Mouse (Mus musculus): ENCODE data around the gene Npcd. TPM values are rescaled to one million over a fixed set of nuclear protein-coding genes. Genes with fewer than 3 reads are reported as not detected.
A peak's percentile ranks its signal among the peaks of the same experiment; 100 is the strongest.

The Npcd gene
- polyA plus RNA-seq, 1 experiment from 2014 or later, result 0.56 TPM

DNA sequence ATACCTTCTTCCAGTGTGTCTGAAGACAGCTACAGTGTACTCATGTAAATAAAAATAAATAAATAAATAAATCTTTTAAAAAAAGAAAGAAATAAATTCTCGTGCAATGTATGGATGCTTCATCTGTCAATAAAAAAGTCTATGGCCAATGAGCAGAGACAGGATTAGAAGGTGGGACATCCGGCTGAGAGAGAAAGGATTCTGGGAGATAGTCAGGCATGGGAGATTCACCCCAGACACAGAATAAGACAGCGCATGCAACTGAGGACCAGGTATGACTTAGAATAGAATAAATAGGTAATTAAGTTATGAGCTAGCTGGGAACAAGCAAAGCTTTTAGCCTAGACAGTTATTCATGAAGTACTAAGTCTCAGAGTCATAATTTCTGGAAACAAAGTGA is 8.9 kb upstream of the Npcd start:
- Histone ChIP-seq H3K9ac (replicated peaks; ENCODE audit: low read length) (no peak overlapping the region), H3K4me2 (ENCODE audit: low read depth, low read length) (no peak overlapping the region), H3K27me3 (ENCODE audit: control insufficient read depth, insufficient read depth, low read length) (no peaks in the 10 kb centered on the region), H3K4me3 (ENCODE audit: low read depth, low read length) (no peak overlapping the region), H3K9me3 (replicated peaks; ENCODE audit: control insufficient read depth, low read length) (no peaks in the 10 kb centered on the region), H3K4me1 (ENCODE audit: control insufficient read depth, insufficient read depth, low read length) (no peaks in the 10 kb centered on the region), H3K36me3 (replicated peaks; ENCODE audit: control insufficient read depth, insufficient read depth, low read depth, low read length) (no peaks in the 10 kb centered on the region), H3K27ac (replicated peaks; ENCODE audit: low read depth, low read length) (no peak overlapping the region)
- ATAC-seq (replicated peaks; ENCODE audit: insufficient number of reproducible peaks, low FRiP score, low TSS enrichment, low read depth) (no peak), DNase-seq (ENCODE audit: low spot score) (no peak)
- 83% methylated on average over 3 of the region's 3 CpGs for WGBS

DNA sequence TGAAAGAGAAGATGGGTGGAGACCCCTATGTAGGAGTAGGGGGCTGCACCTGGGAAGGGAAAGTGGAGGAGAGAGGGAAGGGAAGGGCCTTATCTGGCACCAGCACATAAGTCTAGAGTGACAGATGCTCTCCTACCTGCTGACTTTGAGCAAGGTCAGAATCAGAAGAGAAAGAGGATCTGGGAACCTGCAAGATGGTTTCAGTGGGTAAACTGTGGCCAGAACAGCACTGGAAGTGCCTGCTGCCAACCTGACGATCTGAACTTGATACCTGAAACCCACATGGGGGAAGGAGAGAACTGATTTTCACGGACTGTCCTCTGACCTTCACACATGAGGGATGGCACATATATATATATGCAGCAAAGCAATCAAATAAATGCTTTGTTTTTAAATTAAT is 6.2 kb upstream of the Npcd start:
- ATAC-seq (replicated peaks; ENCODE audit: insufficient number of reproducible peaks, low FRiP score, low TSS enrichment, low read depth), result no peak
- 49% methylated on average over 2 of the region's 2 CpGs for WGBS
- no peak for DNase-seq (ENCODE audit: low spot score)

GRCm38 (mm10) chr15:79834881-79835260 is 834 bp upstream of the Npcd start:
- Histone ChIP-seq H3K9ac (replicated peaks; ENCODE audit: low read length) (peak overlapping the region; percentile 49), H3K4me3 (ENCODE audit: low read depth, low read length) (peak overlapping the region; percentile 78; the same call in 1 of the 2 replicates), H3K27me3 (ENCODE audit: control insufficient read depth, insufficient read depth, low read length) (no peaks in the 10 kb centered on the region), H3K9me3 (replicated peaks; ENCODE audit: control insufficient read depth, low read length) (no peaks in the 10 kb centered on the region), H3K4me2 (ENCODE audit: low read depth, low read length) (peak overlapping the region; percentile 97), H3K36me3 (replicated peaks; ENCODE audit: control insufficient read depth, insufficient read depth, low read depth, low read length) (no peaks in the 10 kb centered on the region; the same call in 1 of the 2 replicates), H3K4me1 (ENCODE audit: control insufficient read depth, insufficient read depth, low read length) (peaks cover 11% of the 10 kb centered on the region), H3K27ac (replicated peaks; ENCODE audit: low read depth, low read length) (peak overlapping the region; percentile 81)
- ATAC-seq (replicated peaks; ENCODE audit: insufficient number of reproducible peaks, low FRiP score, low TSS enrichment, low read depth), result no peak
- no peak for DNase-seq (ENCODE audit: low spot score)
- 63% methylated on average over 9 of the region's 9 CpGs for WGBS

More for the DNA sequence above, 6.2 kb upstream of the Npcd start:
- no peak overlapping the region for H3K27ac ChIP-seq (replicated peaks; ENCODE audit: low read depth, low read length)
- no peaks in the 10 kb centered on the region for H3K4me1 ChIP-seq (ENCODE audit: control insufficient read depth, insufficient read depth, low read length)
- H3K9ac ChIP-seq (replicated peaks; ENCODE audit: low read length), result no peak overlapping the region
- H3K4me2 ChIP-seq (ENCODE audit: low read depth, low read length), result no peak overlapping the region
- H3K9me3 ChIP-seq (replicated peaks; ENCODE audit: control insufficient read depth, low read length), result no peaks in the 10 kb centered on the region
- H3K36me3 ChIP-seq (replicated peaks; ENCODE audit: control insufficient read depth, insufficient read depth, low read depth, low read length), result no peaks in the 10 kb centered on the region
- no peaks in the 10 kb centered on the region for H3K27me3 ChIP-seq (ENCODE audit: control insufficient read depth, insufficient read depth, low read length)
- no peak overlapping the region for H3K4me3 ChIP-seq (ENCODE audit: low read depth, low read length)

DNA sequence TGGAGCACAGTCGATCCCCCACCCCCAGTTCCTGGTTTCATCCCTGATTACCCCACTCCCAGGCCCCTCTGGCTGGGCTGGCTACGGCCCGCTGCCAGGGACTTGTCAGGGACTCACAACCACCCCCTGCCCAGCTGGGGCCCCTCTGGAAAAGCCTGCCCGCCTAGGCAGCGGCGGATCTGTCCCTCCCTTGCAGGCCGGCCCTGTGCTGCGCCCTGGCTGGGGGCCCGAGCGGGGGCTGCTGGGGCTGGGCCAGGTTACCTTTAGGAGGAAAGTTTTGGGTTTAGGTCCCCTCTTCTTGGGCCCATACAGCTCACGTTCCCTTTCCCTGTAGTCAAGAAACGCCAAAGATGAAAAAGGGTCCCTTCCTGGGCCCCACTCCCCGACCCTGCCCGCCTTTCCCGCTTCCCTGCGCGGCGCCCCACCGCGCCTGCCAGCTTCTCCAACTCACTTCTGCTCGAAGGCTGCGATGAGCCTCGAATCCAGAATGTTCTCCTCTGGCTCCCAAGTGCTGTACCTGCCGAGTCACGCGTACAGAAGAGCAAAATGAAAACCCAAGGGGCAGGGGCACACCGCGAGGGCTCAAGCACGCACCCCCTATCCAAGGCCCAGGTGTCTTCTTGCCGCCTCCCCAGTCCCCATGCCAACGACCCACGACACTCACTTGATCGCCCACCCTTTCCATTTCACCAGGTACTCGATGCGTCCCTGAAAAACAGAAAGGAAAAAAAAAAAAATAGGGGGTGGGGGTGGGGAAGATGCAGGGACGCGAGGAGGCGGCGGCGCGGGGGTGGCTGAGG is 586 bp downstream of the Npcd start:
- Histone ChIP-seq H3K27ac (replicated peaks; ENCODE audit: low read depth, low read length) (peak overlapping the region; percentile 67), H3K4me1 (ENCODE audit: control insufficient read depth, insufficient read depth, low read length) (peaks cover 11% of the 10 kb centered on the region), H3K4me2 (ENCODE audit: low read depth, low read length) (peak overlapping the region; percentile 97), H3K4me3 (ENCODE audit: low read depth, low read length) (peak overlapping the region; percentile 78), H3K9ac (replicated peaks; ENCODE audit: low read length) (peak overlapping the region; percentile 88), H3K36me3 (replicated peaks; ENCODE audit: control insufficient read depth, insufficient read depth, low read depth, low read length) (no peaks in the 10 kb centered on the region; the same call in 1 of the 2 replicates), H3K9me3 (replicated peaks; ENCODE audit: control insufficient read depth, low read length) (no peaks in the 10 kb centered on the region), H3K27me3 (ENCODE audit: control insufficient read depth, insufficient read depth, low read length) (no peaks in the 10 kb centered on the region)
- ATAC-seq (replicated peaks; ENCODE audit: insufficient number of reproducible peaks, low FRiP score, low TSS enrichment, low read depth) (no peak; the same call in 1 of the 2 replicates), DNase-seq (ENCODE audit: low spot score) (peak; percentile 35)
- WGBS, result under 1% methylated on average over 39 of the region's 41 CpGs

GRCm38 (mm10) chr15:79832064-79832900 is 1.8 kb downstream of the Npcd start:
- Histone ChIP-seq H3K27ac (replicated peaks; ENCODE audit: low read depth, low read length) (no peak overlapping the region), H3K4me1 (ENCODE audit: control insufficient read depth, insufficient read depth, low read length) (peaks cover 11% of the 10 kb centered on the region), H3K4me2 (ENCODE audit: low read depth, low read length) (peak overlapping the region; percentile 97), H3K9me3 (replicated peaks; ENCODE audit: control insufficient read depth, low read length) (no peaks in the 10 kb centered on the region), H3K9ac (replicated peaks; ENCODE audit: low read length) (no peak overlapping the region), H3K4me3 (ENCODE audit: low read depth, low read length) (peak overlapping the region; percentile 78), H3K27me3 (ENCODE audit: control insufficient read depth, insufficient read depth, low read length) (no peaks in the 10 kb centered on the region), H3K36me3 (replicated peaks; ENCODE audit: control insufficient read depth, insufficient read depth, low read depth, low read length) (peaks cover 4% of the 10 kb centered on the region)
- 29% methylated on average over 18 of the region's 18 CpGs for WGBS
- ATAC-seq (replicated peaks; ENCODE audit: insufficient number of reproducible peaks, low FRiP score, low TSS enrichment, low read depth) (no peak), DNase-seq (ENCODE audit: low spot score) (peak; percentile 90)

DNA sequence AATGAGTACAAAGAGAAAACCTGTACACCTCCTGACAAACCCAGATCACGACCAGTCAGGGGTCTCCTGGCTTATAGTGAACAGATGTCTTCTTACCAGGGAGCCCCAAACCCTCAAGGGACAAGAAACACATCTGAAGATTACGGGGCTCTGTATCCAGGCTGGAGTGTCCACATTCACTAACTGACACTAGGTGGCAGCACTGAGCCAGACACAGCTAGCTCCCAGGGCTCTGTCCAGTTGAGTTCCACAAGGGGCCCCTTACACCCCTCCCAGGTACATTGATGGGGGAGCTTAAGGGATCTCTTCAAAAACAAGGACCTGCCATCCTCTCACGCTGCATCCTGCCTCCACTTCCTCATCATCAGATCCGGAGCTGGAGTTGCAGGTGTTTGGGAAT is 3.6 kb downstream of the Npcd start:
- Histone ChIP-seq H3K36me3 (replicated peaks; ENCODE audit: control insufficient read depth, insufficient read depth, low read depth, low read length) (peaks cover 6% of the 10 kb centered on the region), H3K4me3 (ENCODE audit: low read depth, low read length) (no peak overlapping the region), H3K4me1 (ENCODE audit: control insufficient read depth, insufficient read depth, low read length) (peaks cover 11% of the 10 kb centered on the region), H3K4me2 (ENCODE audit: low read depth, low read length) (no peak overlapping the region), H3K9me3 (replicated peaks; ENCODE audit: control insufficient read depth, low read length) (no peaks in the 10 kb centered on the region), H3K9ac (replicated peaks; ENCODE audit: low read length) (no peak overlapping the region), H3K27me3 (ENCODE audit: control insufficient read depth, insufficient read depth, low read length) (no peaks in the 10 kb centered on the region), H3K27ac (replicated peaks; ENCODE audit: low read depth, low read length) (no peak overlapping the region)
- DNase-seq (ENCODE audit: low spot score) (peak; percentile 87), ATAC-seq (replicated peaks; ENCODE audit: insufficient number of reproducible peaks, low FRiP score, low TSS enrichment, low read depth) (no peak)
- WGBS, result 11% methylated on average over 4 of the region's 4 CpGs

DNA sequence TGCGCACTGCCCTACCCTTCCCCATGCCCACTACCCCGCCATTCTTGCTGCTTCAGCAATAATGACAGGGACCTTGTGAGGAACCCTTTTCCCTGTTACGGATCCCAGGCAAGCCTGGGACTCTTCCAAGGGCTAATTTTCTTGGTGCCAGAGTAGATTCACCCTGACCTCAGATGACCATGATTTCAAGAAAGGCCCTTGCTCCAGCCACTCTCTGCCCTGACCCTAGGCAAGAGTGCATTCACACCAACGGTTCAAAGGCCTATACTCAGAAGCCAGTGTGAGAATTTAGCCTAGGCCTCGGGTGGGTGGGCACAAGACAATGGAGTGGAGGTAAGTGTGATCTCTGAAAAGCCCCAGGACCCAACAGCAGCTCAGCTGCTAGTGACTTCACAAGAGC is 4.6 kb downstream of the Npcd start:
- Histone ChIP-seq H3K27ac (replicated peaks; ENCODE audit: low read depth, low read length) (no peak overlapping the region), H3K36me3 (replicated peaks; ENCODE audit: control insufficient read depth, insufficient read depth, low read depth, low read length) (peaks cover 6% of the 10 kb centered on the region), H3K27me3 (ENCODE audit: control insufficient read depth, insufficient read depth, low read length) (no peaks in the 10 kb centered on the region), H3K9ac (replicated peaks; ENCODE audit: low read length) (no peak overlapping the region), H3K4me2 (ENCODE audit: low read depth, low read length) (no peak overlapping the region), H3K4me3 (ENCODE audit: low read depth, low read length) (no peak overlapping the region), H3K4me1 (ENCODE audit: control insufficient read depth, insufficient read depth, low read length) (peaks cover 11% of the 10 kb centered on the region), H3K9me3 (replicated peaks; ENCODE audit: control insufficient read depth, low read length) (no peaks in the 10 kb centered on the region)
- ATAC-seq (replicated peaks; ENCODE audit: insufficient number of reproducible peaks, low FRiP score, low TSS enrichment, low read depth) (no peak), DNase-seq (ENCODE audit: low spot score) (no peak)
- WGBS, result 78% methylated on average over 5 of the region's 5 CpGs
